Mouse (Mus musculus) hindbrain, postnatal 0 days (tissue): ENCODE measurements at regions not wholly inside any gene's neighbourhood (a gene's known extent, or its start where the extent isn't known, plus 50 kb on each side); places are given as distances from the start of the nearest gene placed in this dataset.

Experiments used
- ATAC-seq: fragments of 200-750 bp; cut with Nextera tagmentation; 2 replicates; pipeline ENCODE4 v1.8.0; 2017; ENCODE audit warnings: mild to moderate bottlenecking, moderate TSS enrichment, moderate library complexity
- DNase-seq: peaks from one replicate; pipeline ENCODE4 v3.0.0-alpha.2; 2015; ENCODE audit warnings: low spot score
- H3K27ac ChIP-seq: fragments of 300-500 bp; sonication (generic); 2 replicates; pipeline ENCODE4 v1.5.1; 2014; ENCODE audit warnings: mild to moderate bottlenecking
- H3K27me3 ChIP-seq: fragments of 300-500 bp; sonication (generic); 2 replicates; pipeline ENCODE4 v1.6.1; 2014; ENCODE audit warnings: low read length, mixed read lengths; ENCODE audit not compliant: insufficient read depth
- H3K36me3 ChIP-seq: fragments of 300-500 bp; sonication (generic); 2 replicates; pipeline ENCODE4 v1.6.1; 2014; ENCODE audit warnings: low read length, mixed read lengths; ENCODE audit not compliant: insufficient read depth
- H3K4me1 ChIP-seq: fragments of 300-500 bp; sonication (generic); 2 replicates; pipeline ENCODE4 v1.6.1; 2014; ENCODE audit warnings: antibody characterized with exemption, low read length, mixed read lengths; ENCODE audit not compliant: insufficient read depth
- H3K4me2 ChIP-seq: fragments of 300-500 bp; sonication (generic); 2 replicates; pipeline ENCODE4 v1.6.1; 2014; ENCODE audit warnings: low read depth, mild to moderate bottlenecking, low read length, moderate library complexity, mixed read lengths
- H3K4me3 ChIP-seq: fragments of 300-500 bp; sonication (generic); 2 replicates; pipeline ENCODE4 v1.5.1; 2014; ENCODE audit warnings: low read length
- H3K9ac ChIP-seq: fragments of 300-500 bp; sonication (generic); replicated peaks from 2 replicates; pipeline ENCODE4 v1.6.1; 2014; ENCODE audit warnings: mild to moderate bottlenecking, low read length, moderate library complexity, mixed read lengths
- H3K9me3 ChIP-seq: fragments of 300-500 bp; sonication (generic); 2 replicates; pipeline ENCODE4 v1.6.1; 2016; ENCODE audit warnings: low read length, mixed read lengths
- CTCF ChIP-seq: IDR thresholded peaks from 2 replicates; pipeline ENCODE4 v1.5.1; 2016; ENCODE audit warnings: antibody characterized with exemption, control low read depth, low read depth
- WGBS: fragments of 180-500 bp; shearing (Covaris S2); extraction: QIAGEN DNeasy Blood & Tissue Kit; methylation state at CpG from one replicate; pipeline ENCODE4 v1.1.7; 2014; 5-methylcytosine and 5-hydroxymethylcytosine counted together

- Histone ChIP-seq H3K9ac (no peak overlapping the region), H3K27me3 (no peaks in the 10 kb centered on the region), H3K4me2 (no peak overlapping the region), H3K9me3 (no peaks in the 10 kb centered on the region), H3K4me3 (no peak overlapping the region), H3K36me3 (no peaks in the 10 kb centered on the region), H3K27ac (no peak overlapping the region), H3K4me1 (no peaks in the 10 kb centered on the region)
- DNase-seq, result peak; percentile 40
- WGBS, result 49% methylated on average over 2 of the region's 2 CpGs
- peak; percentile 67 for ATAC-seq
- no peak for TF ChIP-seq CTCF
These were observed 940.7 kb upstream of the Epha6 start for GRCm38 (mm10) chr16:61546043-61546442.

- no peaks in the 10 kb centered on the region for H3K27me3 ChIP-seq
- no peak for ATAC-seq
- no peak for DNase-seq
- WGBS, result 76% methylated on average over 2 of the region's 2 CpGs
- H3K9me3 ChIP-seq, result no peaks in the 10 kb centered on the region
- no peaks in the 10 kb centered on the region for H3K36me3 ChIP-seq
- no peak overlapping the region for H3K9ac ChIP-seq
- no peaks in the 10 kb centered on the region for H3K4me1 ChIP-seq
- H3K4me3 ChIP-seq, result no peak overlapping the region
- no peak overlapping the region for H3K27ac ChIP-seq
- no peak for TF ChIP-seq CTCF
- H3K4me2 ChIP-seq, result no peak overlapping the region
These were observed 929.4 kb upstream of the Epha6 start for GRCm38 (mm10) chr16:61534775-61535174.
